Mouse (Mus musculus): Measurements from ENCODE around the gene Osbp. TPM values are rescaled to one million over a fixed set of nuclear protein-coding genes. Genes with fewer than 3 reads are reported as not detected.
A peak's percentile ranks its signal among the peaks of the same experiment; 100 is the strongest.

Osbp gene
- total and polyA plus RNA-seq, 2 experiments from 2014 or later: 3.1 to 30.3 TPM

GRCm38 (mm10) chr19:12026606-12027005 lies 60.9 kb downstream of the Osbp start:
- H3K4me3 ChIP-seq (ENCODE audit: low read depth, low read length): no peak overlapping the region
- no peaks in the 10 kb centered on the region for H3K36me3 ChIP-seq (ENCODE audit: insufficient read depth)
- no peaks in the 10 kb centered on the region for H3K4me1 ChIP-seq (ENCODE audit: insufficient read depth)
- WGBS: 79% methylated on average over 2 of the region's 2 CpGs
- no peak for DNase-seq
- H3K4me2 ChIP-seq (ENCODE audit: low read depth): no peak overlapping the region
- ATAC-seq: peak; percentile 93
- no peaks in the 10 kb centered on the region for H3K27me3 ChIP-seq (ENCODE audit: insufficient read depth, low read length)
- no peak overlapping the region for H3K9ac ChIP-seq
- no peaks in the 10 kb centered on the region for H3K9me3 ChIP-seq (ENCODE audit: low read length)
- no peak overlapping the region for H3K27ac ChIP-seq (ENCODE audit: low read depth, low read length)
- no peak for TF ChIP-seq CTCF (IDR thresholded peaks at IDR 0.05; ENCODE audit: low read depth)

- DNase-seq (no peak), ATAC-seq (no peak)
- H3K4me2 ChIP-seq (ENCODE audit: low read depth): no peak overlapping the region
- H3K4me3 ChIP-seq (ENCODE audit: low read depth, low read length): no peak overlapping the region
- no peak for TF ChIP-seq CTCF (IDR thresholded peaks at IDR 0.05; ENCODE audit: low read depth)
- H3K9me3 ChIP-seq (ENCODE audit: low read length): no peaks in the 10 kb centered on the region
- no peak overlapping the region for H3K27ac ChIP-seq (ENCODE audit: low read depth, low read length)
- H3K27me3 ChIP-seq (ENCODE audit: insufficient read depth, low read length): no peaks in the 10 kb centered on the region
- no peaks in the 10 kb centered on the region for H3K36me3 ChIP-seq (ENCODE audit: insufficient read depth)
- H3K4me1 ChIP-seq (ENCODE audit: insufficient read depth): no peaks in the 10 kb centered on the region
- no peak overlapping the region for H3K9ac ChIP-seq
Observed at GRCm38 (mm10) chr19:12037727-12038126, 72.0 kb downstream of the Osbp start.

- Histone ChIP-seq H3K36me3 (ENCODE audit: insufficient read depth) (no peaks in the 10 kb centered on the region), H3K9me3 (ENCODE audit: low read length) (no peaks in the 10 kb centered on the region), H3K27ac (ENCODE audit: low read depth, low read length) (no peak within 1 kb of the TSS), H3K9ac (no peak within 1 kb of the TSS), H3K4me1 (ENCODE audit: insufficient read depth) (no peaks in the 10 kb centered on the region), H3K4me2 (ENCODE audit: low read depth) (no peak within 1 kb of the TSS), H3K27me3 (ENCODE audit: insufficient read depth, low read length) (no peaks in the 10 kb centered on the region), H3K4me3 (ENCODE audit: low read depth, low read length) (no peak within 1 kb of the TSS)
- no peak for ATAC-seq
- no peak for DNase-seq
- no peak for TF ChIP-seq CTCF (IDR thresholded peaks at IDR 0.05; ENCODE audit: low read depth)
- 72% methylated on average over 2 of the region's 2 CpGs for WGBS
Observed at GRCm38 (mm10) chr19:12041217-12041616, 75.5 kb downstream of the Osbp start, which contains the start of gene Olfr1423. TSS of gene Olfr1423 (minus strand) at chr19:12041317.

GRCm38 (mm10) chr19:12043163-12043562 lies 77.4 kb downstream of the Osbp start:
- no peak for ATAC-seq
- no peaks in the 10 kb centered on the region for H3K27me3 ChIP-seq (ENCODE audit: insufficient read depth, low read length)
- no peaks in the 10 kb centered on the region for H3K9me3 ChIP-seq (ENCODE audit: low read length)
- TF ChIP-seq CTCF (IDR thresholded peaks at IDR 0.05; ENCODE audit: low read depth): no peak
- H3K4me3 ChIP-seq (ENCODE audit: low read depth, low read length): no peak overlapping the region
- H3K9ac ChIP-seq: no peak overlapping the region
- H3K27ac ChIP-seq (ENCODE audit: low read depth, low read length): no peak overlapping the region
- no peaks in the 10 kb centered on the region for H3K36me3 ChIP-seq (ENCODE audit: insufficient read depth)
- H3K4me1 ChIP-seq (ENCODE audit: insufficient read depth): no peaks in the 10 kb centered on the region
- no peak overlapping the region for H3K4me2 ChIP-seq (ENCODE audit: low read depth)
- WGBS: 89% methylated on average over 5 of the region's 5 CpGs
- no peak for DNase-seq

Small RNA genes lying within 50 kb of the gene (microRNA-seq; reads per million reads assigned to microRNA genes)
- 7.9 to 8.5 reads per million in 2 experiments for gene Mir6994

Other genes starting within 250 kb of the Osbp start
- not detected in 2 replicates for gene Gif, start 218.4 kb upstream of the Osbp start, total RNA-seq (2014; rRNA removed)
- gene Gif, start 218.4 kb upstream of the Osbp start, polyA plus RNA-seq (2015; fragmentation: Nextera tagmentation; extraction: Ambion mirVana): not detected in 2 replicates
- gene Mrpl16, start 195.6 kb upstream of the Osbp start, total RNA-seq (2014; rRNA removed): 27.2 and 30.8 TPM in 2 replicates
- 46.9 and 52.6 TPM in 2 replicates for gene Mrpl16, start 195.6 kb upstream of the Osbp start, polyA plus RNA-seq (2015; fragmentation: Nextera tagmentation; extraction: Ambion mirVana)
- 26.6 and 31.3 TPM in 2 replicates for gene Stx3, start 146.5 kb upstream of the Osbp start, total RNA-seq (2014; rRNA removed)
- 20.8 and 27.2 TPM in 2 replicates for gene Stx3, start 146.5 kb upstream of the Osbp start, polyA plus RNA-seq (2015; fragmentation: Nextera tagmentation; extraction: Ambion mirVana)
- gene Olfr1417, start 126.7 kb upstream of the Osbp start, total RNA-seq (2014; rRNA removed): not detected in 2 replicates
- 0.10 TPM in 1 of 2 replicates, not detected in the other for gene Olfr1417, start 126.7 kb upstream of the Osbp start, polyA plus RNA-seq (2015; fragmentation: Nextera tagmentation; extraction: Ambion mirVana)
- not detected in 2 replicates for gene Olfr1418, start 104.9 kb upstream of the Osbp start, total RNA-seq (2014; rRNA removed)
- gene Olfr1418, start 104.9 kb upstream of the Osbp start, polyA plus RNA-seq (2015; fragmentation: Nextera tagmentation; extraction: Ambion mirVana): not detected in 2 replicates
- not detected in 2 replicates for gene Olfr1419, start 90.8 kb upstream of the Osbp start, total RNA-seq (2014; rRNA removed)
- gene Olfr1419, start 90.8 kb upstream of the Osbp start, polyA plus RNA-seq (2015; fragmentation: Nextera tagmentation; extraction: Ambion mirVana): not detected in 2 replicates
- gene Olfr1420, start 79.4 kb upstream of the Osbp start, total RNA-seq (2014; rRNA removed): not detected in 2 replicates
- not detected in 2 replicates for gene Olfr1420, start 79.4 kb upstream of the Osbp start, polyA plus RNA-seq (2015; fragmentation: Nextera tagmentation; extraction: Ambion mirVana)
- gene Patl1, start 53.5 kb upstream of the Osbp start, total RNA-seq (2014; rRNA removed): 7.2 and 12.1 TPM in 2 replicates
- gene Patl1, start 53.5 kb upstream of the Osbp start, polyA plus RNA-seq (2015; fragmentation: Nextera tagmentation; extraction: Ambion mirVana): 7.7 and 11.8 TPM in 2 replicates
- not detected in 2 replicates for gene Olfr1423, start 75.4 kb downstream of the Osbp start, total RNA-seq (2014; rRNA removed)
- gene Olfr1423, start 75.4 kb downstream of the Osbp start, polyA plus RNA-seq (2015; fragmentation: Nextera tagmentation; extraction: Ambion mirVana): not detected in 2 replicates
- gene Olfr1424, start 96.7 kb downstream of the Osbp start, total RNA-seq (2014; rRNA removed): not detected in 2 replicates
- gene Olfr1424, start 96.7 kb downstream of the Osbp start, polyA plus RNA-seq (2015; fragmentation: Nextera tagmentation; extraction: Ambion mirVana): not detected in 2 replicates
- not detected in 2 replicates for gene Olfr1425, start 111.8 kb downstream of the Osbp start, total RNA-seq (2014; rRNA removed)
- gene Olfr1425, start 111.8 kb downstream of the Osbp start, polyA plus RNA-seq (2015; fragmentation: Nextera tagmentation; extraction: Ambion mirVana): not detected in 2 replicates
- gene Olfr1426, start 126.1 kb downstream of the Osbp start, total RNA-seq (2014; rRNA removed): not detected in 2 replicates
- not detected in 2 replicates for gene Olfr1426, start 126.1 kb downstream of the Osbp start, polyA plus RNA-seq (2015; fragmentation: Nextera tagmentation; extraction: Ambion mirVana)
- not detected in 2 replicates for gene Olfr1427, start 137.4 kb downstream of the Osbp start, total RNA-seq (2014; rRNA removed)
- not detected in 2 replicates for gene Olfr1427, start 137.4 kb downstream of the Osbp start, polyA plus RNA-seq (2015; fragmentation: Nextera tagmentation; extraction: Ambion mirVana)
- gene Olfr1428, start 150.0 kb downstream of the Osbp start, total RNA-seq (2014; rRNA removed): not detected in 2 replicates
- not detected in 2 replicates for gene Olfr1428, start 150.0 kb downstream of the Osbp start, polyA plus RNA-seq (2015; fragmentation: Nextera tagmentation; extraction: Ambion mirVana)
- not detected in 2 replicates for gene Olfr76, start 157.3 kb downstream of the Osbp start, total RNA-seq (2014; rRNA removed)
- gene Olfr76, start 157.3 kb downstream of the Osbp start, polyA plus RNA-seq (2015; fragmentation: Nextera tagmentation; extraction: Ambion mirVana): not detected in 2 replicates
- gene Olfr1555-ps1, start 204.2 kb downstream of the Osbp start, total RNA-seq (2014; rRNA removed): not detected in 2 replicates
- not detected in 2 replicates for gene Olfr1555-ps1, start 204.2 kb downstream of the Osbp start, polyA plus RNA-seq (2015; fragmentation: Nextera tagmentation; extraction: Ambion mirVana)
- gene Olfr1431, start 234.7 kb downstream of the Osbp start, total RNA-seq (2014; rRNA removed): not detected in 2 replicates
- not detected in 2 replicates for gene Olfr1431, start 234.7 kb downstream of the Osbp start, polyA plus RNA-seq (2015; fragmentation: Nextera tagmentation; extraction: Ambion mirVana)